Mouse (Mus musculus): Measurements from ENCODE around the gene Nt5dc3. TPM values are rescaled to one million over a fixed set of nuclear protein-coding genes. Genes with fewer than 3 reads are reported as not detected.

Nt5dc3 gene
- polyA plus RNA-seq, 1 experiment from 2014 or later = 2.2 TPM

GRCm38 (mm10) chr10:86862496-86862895, 83.7 kb downstream of the Nt5dc3 start:
- no peak for ATAC-seq (ENCODE audit: insufficient read depth, low FRiP score, low TSS enrichment)
- H3K4me2 ChIP-seq (ENCODE audit: low read depth) = no peak overlapping the region
- H3K36me3 ChIP-seq (ENCODE audit: control insufficient read depth, insufficient read depth, low read length) = no peaks in the 10 kb centered on the region
- H3K4me3 ChIP-seq (ENCODE audit: low read depth, low read length) = no peak overlapping the region
- no peak overlapping the region for H3K27ac ChIP-seq (ENCODE audit: low read depth, low read length)
- no peak overlapping the region for H3K9ac ChIP-seq (ENCODE audit: low read length)
- no peaks in the 10 kb centered on the region for H3K9me3 ChIP-seq (ENCODE audit: control insufficient read depth, low read length)
- DNase-seq (ENCODE audit: low spot score) = no peak
- WGBS = 91% methylated on average over 6 of the region's 6 CpGs
- no peaks in the 10 kb centered on the region for H3K27me3 ChIP-seq (ENCODE audit: control insufficient read depth, insufficient read depth, low read length)
- no peaks in the 10 kb centered on the region for H3K4me1 ChIP-seq (ENCODE audit: control insufficient read depth, insufficient read depth, low read length)

GRCm38 (mm10) chr10:86863429-86863828, 84.6 kb downstream of the Nt5dc3 start:
- no peaks in the 10 kb centered on the region for H3K4me1 ChIP-seq (ENCODE audit: control insufficient read depth, insufficient read depth, low read length)
- H3K36me3 ChIP-seq (ENCODE audit: control insufficient read depth, insufficient read depth, low read length) = no peaks in the 10 kb centered on the region
- H3K4me2 ChIP-seq (ENCODE audit: low read depth) = no peak overlapping the region
- no peak overlapping the region for H3K4me3 ChIP-seq (ENCODE audit: low read depth, low read length)
- H3K27me3 ChIP-seq (ENCODE audit: control insufficient read depth, insufficient read depth, low read length) = no peaks in the 10 kb centered on the region
- 86% methylated on average over 6 of the region's 6 CpGs for WGBS
- H3K9ac ChIP-seq (ENCODE audit: low read length) = no peak overlapping the region
- ATAC-seq (ENCODE audit: insufficient read depth, low FRiP score, low TSS enrichment) = no peak
- DNase-seq (ENCODE audit: low spot score) = no peak
- H3K9me3 ChIP-seq (ENCODE audit: control insufficient read depth, low read length) = no peaks in the 10 kb centered on the region
- no peak overlapping the region for H3K27ac ChIP-seq (ENCODE audit: low read depth, low read length)

- DNase-seq (ENCODE audit: low spot score) (no peak), ATAC-seq (ENCODE audit: insufficient read depth, low FRiP score, low TSS enrichment) (no peak)
- WGBS = 78% methylated on average over 7 of the region's 7 CpGs
- no peak overlapping the region for H3K4me3 ChIP-seq (ENCODE audit: low read depth, low read length)
- no peak overlapping the region for H3K9ac ChIP-seq (ENCODE audit: low read length)
- H3K27me3 ChIP-seq (ENCODE audit: control insufficient read depth, insufficient read depth, low read length) = no peaks in the 10 kb centered on the region
- no peak overlapping the region for H3K4me2 ChIP-seq (ENCODE audit: low read depth)
- no peaks in the 10 kb centered on the region for H3K36me3 ChIP-seq (ENCODE audit: control insufficient read depth, insufficient read depth, low read length)
- no peaks in the 10 kb centered on the region for H3K4me1 ChIP-seq (ENCODE audit: control insufficient read depth, insufficient read depth, low read length)
- H3K27ac ChIP-seq (ENCODE audit: low read depth, low read length) = no peak overlapping the region
- no peaks in the 10 kb centered on the region for H3K9me3 ChIP-seq (ENCODE audit: control insufficient read depth, low read length)
Observed at GRCm38 (mm10) chr10:86872121-86872520, 93.3 kb downstream of the Nt5dc3 start.

- no peak overlapping the region for H3K4me2 ChIP-seq (ENCODE audit: low read depth)
- no peaks in the 10 kb centered on the region for H3K27me3 ChIP-seq (ENCODE audit: control insufficient read depth, insufficient read depth, low read length)
- DNase-seq (ENCODE audit: low spot score) (no peak), ATAC-seq (ENCODE audit: insufficient read depth, low FRiP score, low TSS enrichment) (no peak)
- H3K9ac ChIP-seq (ENCODE audit: low read length) = no peak overlapping the region
- no peaks in the 10 kb centered on the region for H3K36me3 ChIP-seq (ENCODE audit: control insufficient read depth, insufficient read depth, low read length)
- no peak overlapping the region for H3K4me3 ChIP-seq (ENCODE audit: low read depth, low read length)
- no peaks in the 10 kb centered on the region for H3K4me1 ChIP-seq (ENCODE audit: control insufficient read depth, insufficient read depth, low read length)
- WGBS = 73% methylated on average over 5 of the region's 5 CpGs
- no peaks in the 10 kb centered on the region for H3K9me3 ChIP-seq (ENCODE audit: control insufficient read depth, low read length)
- H3K27ac ChIP-seq (ENCODE audit: low read depth, low read length) = no peak overlapping the region
Observed at GRCm38 (mm10) chr10:86872591-86872990, 93.8 kb downstream of the Nt5dc3 start.

GRCm38 (mm10) chr10:86878721-86879120, 99.9 kb downstream of the Nt5dc3 start:
- Histone ChIP-seq H3K4me3 (ENCODE audit: low read depth, low read length) (no peak overlapping the region), H3K27ac (ENCODE audit: low read depth, low read length) (no peak overlapping the region), H3K9me3 (ENCODE audit: control insufficient read depth, low read length) (no peaks in the 10 kb centered on the region), H3K27me3 (ENCODE audit: control insufficient read depth, insufficient read depth, low read length) (no peaks in the 10 kb centered on the region), H3K4me1 (ENCODE audit: control insufficient read depth, insufficient read depth, low read length) (no peaks in the 10 kb centered on the region), H3K9ac (ENCODE audit: low read length) (no peak overlapping the region), H3K4me2 (ENCODE audit: low read depth) (no peak overlapping the region), H3K36me3 (ENCODE audit: control insufficient read depth, insufficient read depth, low read length) (no peaks in the 10 kb centered on the region)
- 79% methylated on average over 7 of the region's 7 CpGs for WGBS
- no peak for ATAC-seq (ENCODE audit: insufficient read depth, low FRiP score, low TSS enrichment)
- no peak for DNase-seq (ENCODE audit: low spot score)

- Histone ChIP-seq H3K4me1 (ENCODE audit: control insufficient read depth, insufficient read depth, low read length) (no peaks in the 10 kb centered on the region), H3K27ac (ENCODE audit: low read depth, low read length) (no peak overlapping the region), H3K9ac (ENCODE audit: low read length) (no peak overlapping the region), H3K4me3 (ENCODE audit: low read depth, low read length) (no peak overlapping the region), H3K36me3 (ENCODE audit: control insufficient read depth, insufficient read depth, low read length) (no peaks in the 10 kb centered on the region), H3K4me2 (ENCODE audit: low read depth) (no peak overlapping the region), H3K27me3 (ENCODE audit: control insufficient read depth, insufficient read depth, low read length) (no peaks in the 10 kb centered on the region), H3K9me3 (ENCODE audit: control insufficient read depth, low read length) (no peaks in the 10 kb centered on the region)
- DNase-seq (ENCODE audit: low spot score) (no peak), ATAC-seq (ENCODE audit: insufficient read depth, low FRiP score, low TSS enrichment) (no peak)
- 56% methylated on average over 5 of the region's 5 CpGs for WGBS
Observed at GRCm38 (mm10) chr10:86880071-86880806, 101.4 kb downstream of the Nt5dc3 start.

GRCm38 (mm10) chr10:86881448-86881847, 102.6 kb downstream of the Nt5dc3 start:
- Histone ChIP-seq H3K27me3 (ENCODE audit: control insufficient read depth, insufficient read depth, low read length) (no peaks in the 10 kb centered on the region), H3K4me1 (ENCODE audit: control insufficient read depth, insufficient read depth, low read length) (no peaks in the 10 kb centered on the region), H3K36me3 (ENCODE audit: control insufficient read depth, insufficient read depth, low read length) (no peaks in the 10 kb centered on the region), H3K4me2 (ENCODE audit: low read depth) (no peak overlapping the region), H3K9me3 (ENCODE audit: control insufficient read depth, low read length) (no peaks in the 10 kb centered on the region), H3K27ac (ENCODE audit: low read depth, low read length) (no peak overlapping the region), H3K9ac (ENCODE audit: low read length) (no peak overlapping the region), H3K4me3 (ENCODE audit: low read depth, low read length) (no peak overlapping the region)
- no peak for DNase-seq (ENCODE audit: low spot score)
- ATAC-seq (ENCODE audit: insufficient read depth, low FRiP score, low TSS enrichment) = no peak

GRCm38 (mm10) chr10:86886434-86886833, 107.6 kb downstream of the Nt5dc3 start:
- no peak overlapping the region for H3K27ac ChIP-seq (ENCODE audit: low read depth, low read length)
- H3K4me2 ChIP-seq (ENCODE audit: low read depth) = no peak overlapping the region
- no peaks in the 10 kb centered on the region for H3K9me3 ChIP-seq (ENCODE audit: control insufficient read depth, low read length)
- no peak overlapping the region for H3K4me3 ChIP-seq (ENCODE audit: low read depth, low read length)
- ATAC-seq (ENCODE audit: insufficient read depth, low FRiP score, low TSS enrichment) (no peak), DNase-seq (ENCODE audit: low spot score) (no peak)
- no peak overlapping the region for H3K9ac ChIP-seq (ENCODE audit: low read length)
- 98% methylated on average over 1 of the region's 1 CpGs for WGBS
- H3K36me3 ChIP-seq (ENCODE audit: control insufficient read depth, insufficient read depth, low read length) = no peaks in the 10 kb centered on the region
- H3K27me3 ChIP-seq (ENCODE audit: control insufficient read depth, insufficient read depth, low read length) = no peaks in the 10 kb centered on the region
- H3K4me1 ChIP-seq (ENCODE audit: control insufficient read depth, insufficient read depth, low read length) = no peaks in the 10 kb centered on the region
